Mouse (Mus musculus): ENCODE measurements at regions not wholly inside any gene's neighbourhood (a gene's known extent, or its start where the extent isn't known, plus 50 kb on each side); places are given as distances from the start of the nearest gene placed in this dataset.
"Not testable (repeated sequence)": the region's sequence is repeated elsewhere in the genome, so short reads cannot be mapped to it uniquely, and the experiment has no call there.

DNA sequence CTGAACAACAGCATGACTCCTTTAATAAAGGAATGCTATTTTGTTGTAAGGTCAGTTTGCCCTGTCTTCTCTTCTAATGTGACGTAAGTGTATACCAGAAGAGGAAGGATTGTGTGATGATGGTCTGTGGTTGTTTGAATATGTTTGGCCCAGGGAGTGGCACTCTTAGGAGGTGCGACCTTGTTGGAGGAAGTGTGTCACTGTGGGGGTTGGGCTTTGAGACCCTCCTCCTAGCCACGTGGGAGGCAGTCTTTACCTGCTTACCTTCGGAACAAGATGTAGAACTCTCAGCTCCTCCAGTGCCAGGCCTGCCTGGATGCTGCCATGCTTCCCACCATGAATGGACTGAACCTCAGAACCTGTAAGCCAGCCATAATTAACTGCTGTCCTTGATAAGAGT, 78.9 kb upstream of the 1110032F04Rik start:
- no peak overlapping the region for H3K27ac ChIP-seq (ENCODE audit: low read length)
- no peak overlapping the region for H3K4me2 ChIP-seq (ENCODE audit: low read depth, low read length)
- no peak overlapping the region for H3K4me3 ChIP-seq (ENCODE audit: low read length)
- H3K9ac ChIP-seq (ENCODE audit: low read length) = no peak overlapping the region
- no peaks in the 10 kb centered on the region for H3K36me3 ChIP-seq (ENCODE audit: control insufficient read depth, insufficient read depth)
- H3K27me3 ChIP-seq (ENCODE audit: control insufficient read depth, insufficient read depth, low read length) = no peaks in the 10 kb centered on the region
- peaks cover 3% of the 10 kb centered on the region; the same call in 1 of the 2 replicates for H3K9me3 ChIP-seq (replicated peaks; ENCODE audit: control insufficient read depth, low read length)
- 86% methylated on average over 4 of the region's 4 CpGs for WGBS
- no peak for ATAC-seq (replicated peaks; ENCODE audit: extremely low read depth, insufficient read depth, low FRiP score)
- peaks cover 4% of the 10 kb centered on the region; the same call in 1 of the 2 replicates for H3K4me1 ChIP-seq (ENCODE audit: control insufficient read depth, insufficient read depth, low read length)

DNA sequence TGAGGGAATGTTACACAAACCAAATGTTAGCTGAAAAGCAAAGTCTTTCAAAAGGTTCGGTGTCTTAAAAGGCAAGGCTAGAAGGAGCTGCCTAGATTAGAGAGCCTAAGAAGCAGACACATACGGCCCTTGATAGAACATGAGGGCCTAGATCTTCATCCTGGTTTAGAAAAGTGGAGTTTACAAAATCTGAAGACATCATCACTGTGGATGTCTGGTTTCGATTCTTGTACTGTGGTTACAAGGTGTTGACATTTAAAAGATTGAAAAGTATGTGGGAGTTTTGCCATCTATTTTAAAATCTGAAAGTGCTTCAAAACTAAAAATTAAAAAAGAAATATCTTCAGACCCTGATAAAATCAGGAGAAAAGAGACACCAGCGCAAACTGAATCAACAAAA, 76.5 kb upstream of the 1110032F04Rik start:
- H3K9me3 ChIP-seq (replicated peaks; ENCODE audit: control insufficient read depth, low read length) = peaks cover 3% of the 10 kb centered on the region; the same call in 1 of the 2 replicates
- no peaks in the 10 kb centered on the region for H3K36me3 ChIP-seq (ENCODE audit: control insufficient read depth, insufficient read depth)
- H3K4me1 ChIP-seq (ENCODE audit: control insufficient read depth, insufficient read depth, low read length) = peaks cover 10% of the 10 kb centered on the region
- no peak overlapping the region for H3K4me3 ChIP-seq (ENCODE audit: low read length)
- no peak overlapping the region for H3K4me2 ChIP-seq (ENCODE audit: low read depth, low read length)
- 77% methylated on average over 4 of the region's 4 CpGs for WGBS
- no peak for ATAC-seq (replicated peaks; ENCODE audit: extremely low read depth, insufficient read depth, low FRiP score)
- no peaks in the 10 kb centered on the region for H3K27me3 ChIP-seq (ENCODE audit: control insufficient read depth, insufficient read depth, low read length)
- no peak overlapping the region for H3K9ac ChIP-seq (ENCODE audit: low read length)
- no peak overlapping the region for H3K27ac ChIP-seq (ENCODE audit: low read length)

DNA sequence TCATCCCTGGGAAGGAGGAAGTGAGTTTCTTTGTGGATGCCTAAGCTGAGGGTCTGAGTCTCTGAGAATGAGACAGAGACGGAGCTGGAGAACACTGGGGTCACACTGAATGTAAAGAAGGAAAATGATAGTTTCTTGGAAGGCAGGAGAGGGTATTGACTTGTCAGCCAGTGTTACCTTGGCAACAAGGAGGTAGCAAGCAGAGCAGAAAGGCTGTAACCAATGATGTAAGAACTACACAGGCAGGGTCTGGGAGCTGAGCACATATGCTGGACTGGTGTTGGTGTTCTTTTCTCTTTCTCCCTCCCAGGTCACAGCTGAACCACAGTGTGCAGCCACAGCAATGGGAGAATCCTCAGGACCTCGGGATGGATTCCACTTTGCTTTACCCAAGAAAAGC, 75.5 kb upstream of the 1110032F04Rik start:
- no peak for ATAC-seq (replicated peaks; ENCODE audit: extremely low read depth, insufficient read depth, low FRiP score)
- Histone ChIP-seq H3K27ac (ENCODE audit: low read length) (no peak overlapping the region), H3K4me1 (ENCODE audit: control insufficient read depth, insufficient read depth, low read length) (peaks cover 10% of the 10 kb centered on the region), H3K9ac (ENCODE audit: low read length) (no peak overlapping the region), H3K4me2 (ENCODE audit: low read depth, low read length) (no peak overlapping the region), H3K27me3 (ENCODE audit: control insufficient read depth, insufficient read depth, low read length) (no peaks in the 10 kb centered on the region), H3K4me3 (ENCODE audit: low read length) (no peak overlapping the region), H3K36me3 (ENCODE audit: control insufficient read depth, insufficient read depth) (no peaks in the 10 kb centered on the region), H3K9me3 (replicated peaks; ENCODE audit: control insufficient read depth, low read length) (peaks cover 3% of the 10 kb centered on the region; the same call in 1 of the 2 replicates)
- WGBS = 72% methylated on average over 2 of the region's 2 CpGs

DNA sequence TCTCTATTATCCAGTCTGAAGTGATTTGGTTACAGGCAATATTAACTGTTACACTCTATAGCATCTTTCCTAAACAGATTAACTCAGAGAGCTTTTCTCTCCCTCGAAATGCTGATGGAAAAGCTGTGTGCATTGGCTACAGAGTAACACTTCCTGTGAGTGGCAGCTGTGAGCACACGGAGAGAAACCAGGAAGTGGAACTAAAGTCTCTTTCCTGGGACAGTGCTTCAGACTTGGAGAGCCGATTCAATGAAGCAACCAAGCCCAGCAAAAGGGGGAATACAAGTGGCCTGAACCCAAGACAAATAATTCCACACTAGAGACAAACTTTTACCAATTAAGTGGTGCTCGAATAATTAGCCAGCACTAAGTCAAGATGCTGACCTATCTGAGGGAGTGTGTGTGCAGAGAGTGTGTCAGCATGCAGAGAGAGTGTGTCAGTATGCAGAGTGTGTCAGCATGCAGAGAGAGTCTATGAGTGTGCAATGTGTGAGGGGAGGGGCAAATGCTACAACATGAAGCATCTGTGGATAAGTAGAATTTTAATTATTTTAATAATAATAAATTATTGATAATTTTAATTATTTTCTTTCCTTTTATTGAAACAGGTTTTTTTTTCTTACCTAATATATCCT, 74.9 kb upstream of the 1110032F04Rik start:
- Histone ChIP-seq H3K4me3 (ENCODE audit: low read length) (no peak overlapping the region), H3K9me3 (replicated peaks; ENCODE audit: control insufficient read depth, low read length) (peaks cover 3% of the 10 kb centered on the region; the same call in 1 of the 2 replicates), H3K4me1 (ENCODE audit: control insufficient read depth, insufficient read depth, low read length) (peaks cover 10% of the 10 kb centered on the region), H3K36me3 (ENCODE audit: control insufficient read depth, insufficient read depth) (no peaks in the 10 kb centered on the region), H3K4me2 (ENCODE audit: low read depth, low read length) (no peak overlapping the region), H3K27me3 (ENCODE audit: control insufficient read depth, insufficient read depth, low read length) (no peaks in the 10 kb centered on the region), H3K27ac (ENCODE audit: low read length) (peak overlapping the region; percentile 9; the same call in 1 of the 2 replicates), H3K9ac (ENCODE audit: low read length) (no peak overlapping the region)
- WGBS = 34% methylated on average over 4 of the region's 4 CpGs
- ATAC-seq (replicated peaks; ENCODE audit: extremely low read depth, insufficient read depth, low FRiP score) = no peak

DNA sequence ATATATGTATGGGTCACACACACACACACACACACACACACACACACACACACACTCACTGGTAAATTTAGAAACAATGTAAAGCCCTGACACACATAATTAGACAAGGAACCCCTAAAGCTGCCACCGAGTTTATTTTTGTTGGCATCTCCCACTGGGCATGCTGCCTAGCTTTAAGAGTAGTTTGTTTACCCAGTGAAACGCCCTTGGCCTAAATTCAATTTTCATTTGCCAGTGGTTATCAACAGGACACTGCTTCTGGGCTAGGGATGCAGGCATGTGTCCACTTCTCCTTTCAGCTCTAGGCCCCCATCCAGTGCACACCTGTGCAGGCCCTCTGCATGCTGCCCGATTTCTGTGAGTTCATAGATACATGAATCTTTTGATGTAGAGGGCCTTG, 73.7 kb upstream of the 1110032F04Rik start:
- Histone ChIP-seq H3K27me3 (ENCODE audit: control insufficient read depth, insufficient read depth, low read length) (no peaks in the 10 kb centered on the region), H3K4me2 (ENCODE audit: low read depth, low read length) (no peak overlapping the region), H3K27ac (ENCODE audit: low read length) (no peak overlapping the region; the same call in 1 of the 2 replicates), H3K9me3 (replicated peaks; ENCODE audit: control insufficient read depth, low read length) (peaks cover under 1% of the 10 kb centered on the region; the same call in 1 of the 2 replicates), H3K4me3 (ENCODE audit: low read length) (no peak overlapping the region), H3K36me3 (ENCODE audit: control insufficient read depth, insufficient read depth) (no peaks in the 10 kb centered on the region), H3K4me1 (ENCODE audit: control insufficient read depth, insufficient read depth, low read length) (peaks cover 10% of the 10 kb centered on the region), H3K9ac (ENCODE audit: low read length) (no peak overlapping the region)
- WGBS = 28% methylated on average over 3 of the region's 3 CpGs
- no peak for ATAC-seq (replicated peaks; ENCODE audit: extremely low read depth, insufficient read depth, low FRiP score)

DNA sequence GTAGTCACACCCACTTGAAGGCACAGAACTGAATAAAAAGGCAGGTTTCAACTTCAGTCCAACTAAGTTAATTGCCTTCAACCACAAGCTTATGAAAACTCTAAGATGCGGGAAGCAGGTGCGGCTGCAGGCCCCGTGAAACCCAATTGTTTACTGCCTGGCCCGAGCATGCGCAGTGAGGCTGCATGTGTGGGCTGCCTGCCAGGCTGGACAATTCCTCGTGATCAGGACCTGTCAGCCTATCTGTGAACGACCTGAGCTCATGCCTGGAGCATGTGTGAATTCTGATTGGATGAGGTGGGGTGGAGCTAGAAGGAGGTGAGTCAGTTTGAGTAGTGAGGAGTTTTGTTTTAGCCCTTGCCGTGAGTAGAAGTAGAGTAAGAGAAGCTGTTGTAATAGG, 71.0 kb upstream of the 1110032F04Rik start:
- peaks cover 10% of the 10 kb centered on the region for H3K4me1 ChIP-seq (ENCODE audit: control insufficient read depth, insufficient read depth, low read length)
- H3K36me3 ChIP-seq (ENCODE audit: control insufficient read depth, insufficient read depth); H3K27me3 ChIP-seq (ENCODE audit: control insufficient read depth, insufficient read depth, low read length); H3K4me2 ChIP-seq (ENCODE audit: low read depth, low read length); H3K9me3 ChIP-seq (replicated peaks; ENCODE audit: control insufficient read depth, low read length); H3K4me3 ChIP-seq (ENCODE audit: low read length); ATAC-seq (replicated peaks; ENCODE audit: extremely low read depth, insufficient read depth, low FRiP score); H3K27ac ChIP-seq (ENCODE audit: low read length); H3K9ac ChIP-seq (ENCODE audit: low read length): not testable (repeated sequence)
- WGBS = 69% methylated on average over 8 of the region's 8 CpGs

DNA sequence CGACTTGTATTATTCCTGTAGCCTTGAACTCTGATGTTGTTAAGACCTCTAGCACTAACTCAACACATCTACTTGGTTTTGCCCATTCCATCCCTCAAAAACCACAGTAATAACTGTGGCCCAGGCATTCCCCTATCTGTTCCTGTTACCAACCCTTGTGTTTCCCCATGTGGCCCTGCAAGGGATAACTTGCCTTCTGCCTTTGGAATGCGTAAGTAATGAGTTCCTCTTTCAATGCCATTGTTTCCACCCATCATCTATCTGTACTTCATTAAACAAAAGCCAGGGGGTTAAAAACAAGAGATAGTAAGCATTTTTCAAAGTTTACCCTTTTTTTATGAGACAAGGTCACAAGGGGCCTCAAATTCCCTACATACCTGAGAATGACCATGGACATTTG, 60.5 kb upstream of the 1110032F04Rik start:
- Histone ChIP-seq H3K27me3 (ENCODE audit: control insufficient read depth, insufficient read depth, low read length) (no peaks in the 10 kb centered on the region), H3K36me3 (ENCODE audit: control insufficient read depth, insufficient read depth) (no peaks in the 10 kb centered on the region), H3K4me1 (ENCODE audit: control insufficient read depth, insufficient read depth, low read length) (no peaks in the 10 kb centered on the region), H3K27ac (ENCODE audit: low read length) (no peak overlapping the region), H3K9me3 (replicated peaks; ENCODE audit: control insufficient read depth, low read length) (no peaks in the 10 kb centered on the region), H3K4me2 (ENCODE audit: low read depth, low read length) (no peak overlapping the region), H3K9ac (ENCODE audit: low read length) (no peak overlapping the region), H3K4me3 (ENCODE audit: low read length) (no peak overlapping the region)
- no peak for ATAC-seq (replicated peaks; ENCODE audit: extremely low read depth, insufficient read depth, low FRiP score)
- 86% methylated on average over 2 of the region's 2 CpGs for WGBS

DNA sequence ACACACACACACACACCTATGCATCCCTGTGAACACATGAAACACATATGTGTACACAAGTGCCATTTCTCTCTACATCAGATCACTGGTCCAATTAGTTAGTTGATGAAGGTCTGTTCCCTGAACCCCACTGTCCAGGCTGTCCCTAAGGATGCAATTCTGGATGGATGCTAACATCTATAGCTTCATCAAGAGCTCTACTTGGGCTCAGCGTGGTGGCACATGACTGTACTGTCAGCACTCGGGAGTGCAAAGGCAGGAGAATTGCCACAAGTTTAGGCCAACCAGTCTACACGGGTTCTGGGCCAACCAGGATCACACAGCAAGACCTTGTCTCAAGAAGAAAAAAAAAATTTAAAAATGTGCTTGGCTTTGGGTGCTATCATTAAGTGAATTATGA, 55.9 kb upstream of the 1110032F04Rik start:
- 81% methylated on average over 3 of the region's 3 CpGs for WGBS
- Histone ChIP-seq H3K27me3 (ENCODE audit: control insufficient read depth, insufficient read depth, low read length) (no peaks in the 10 kb centered on the region), H3K9ac (ENCODE audit: low read length) (no peak overlapping the region), H3K9me3 (replicated peaks; ENCODE audit: control insufficient read depth, low read length) (no peaks in the 10 kb centered on the region), H3K4me3 (ENCODE audit: low read length) (no peak overlapping the region), H3K4me2 (ENCODE audit: low read depth, low read length) (no peak overlapping the region), H3K4me1 (ENCODE audit: control insufficient read depth, insufficient read depth, low read length) (no peaks in the 10 kb centered on the region), H3K27ac (ENCODE audit: low read length) (no peak overlapping the region), H3K36me3 (ENCODE audit: control insufficient read depth, insufficient read depth) (no peaks in the 10 kb centered on the region)
- ATAC-seq (replicated peaks; ENCODE audit: extremely low read depth, insufficient read depth, low FRiP score) = no peak

DNA sequence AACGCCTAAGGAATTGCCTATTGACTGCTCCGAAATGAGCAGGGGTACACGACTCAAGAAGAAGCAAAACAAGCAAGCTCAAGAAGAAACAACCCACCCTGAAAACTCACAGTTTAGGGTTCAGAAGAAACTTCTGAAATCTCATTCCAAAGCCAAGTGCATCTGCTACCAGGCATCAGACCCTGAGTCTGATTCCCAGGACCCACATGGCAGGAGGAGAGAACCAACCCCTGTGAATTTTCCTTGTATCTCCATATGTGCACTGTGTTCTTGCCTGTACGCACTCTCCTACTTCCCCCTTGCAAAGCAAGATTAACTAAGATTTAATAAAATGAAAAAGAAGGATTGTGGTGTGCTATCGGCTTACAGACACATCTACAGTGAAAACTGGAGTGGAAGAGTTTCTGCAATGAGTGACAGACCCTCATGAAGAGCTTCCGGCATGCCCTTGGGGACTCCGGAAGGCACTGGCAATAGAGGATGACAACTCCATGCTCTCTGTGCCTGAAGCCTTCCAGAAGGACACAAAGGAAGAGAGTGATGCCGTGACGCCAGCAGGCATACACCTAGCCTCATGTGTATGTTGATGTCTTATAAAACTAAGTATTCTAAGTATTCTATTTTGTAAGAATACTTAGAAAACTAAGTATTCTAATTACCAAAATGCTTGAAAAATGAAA, 55.2 kb upstream of the 1110032F04Rik start:
- no peaks in the 10 kb centered on the region for H3K4me1 ChIP-seq (ENCODE audit: control insufficient read depth, insufficient read depth, low read length)
- no peak overlapping the region for H3K4me2 ChIP-seq (ENCODE audit: low read depth, low read length)
- H3K36me3 ChIP-seq (ENCODE audit: control insufficient read depth, insufficient read depth) = no peaks in the 10 kb centered on the region
- H3K9ac ChIP-seq (ENCODE audit: low read length) = no peak overlapping the region
- WGBS = 83% methylated on average over 9 of the region's 9 CpGs
- H3K27ac ChIP-seq (ENCODE audit: low read length) = no peak overlapping the region
- H3K4me3 ChIP-seq (ENCODE audit: low read length) = no peak overlapping the region
- no peak for ATAC-seq (replicated peaks; ENCODE audit: extremely low read depth, insufficient read depth, low FRiP score)
- H3K27me3 ChIP-seq (ENCODE audit: control insufficient read depth, insufficient read depth, low read length) = no peaks in the 10 kb centered on the region
- H3K9me3 ChIP-seq (replicated peaks; ENCODE audit: control insufficient read depth, low read length) = no peaks in the 10 kb centered on the region

Data from heart, embryonic 16.5 days (tissue).